Mouse (Mus musculus): ENCODE results near the gene Pex26.

Gene Pex26

GRCm38 (mm10) chr6:121167381-121167975 lies 16.0 kb upstream of the Pex26 start:
- DNase-seq: no peak

- peak; percentile 97 for DNase-seq
Measured at GRCm38 (mm10) chr6:121171102-121171501, 12.4 kb upstream of the Pex26 start.

- DNase-seq: no peak
Measured at GRCm38 (mm10) chr6:121173471-121173870, 10.0 kb upstream of the Pex26 start.

- no peak for DNase-seq
Measured at GRCm38 (mm10) chr6:121174761-121175160, 8.7 kb upstream of the Pex26 start.

GRCm38 (mm10) chr6:121176011-121176730 lies 7.3 kb upstream of the Pex26 start:
- no peak for DNase-seq

GRCm38 (mm10) chr6:121176731-121177098 lies 6.8 kb upstream of the Pex26 start:
- no peak for DNase-seq

- DNase-seq: no peak
Measured at GRCm38 (mm10) chr6:121177118-121177708, 6.3 kb upstream of the Pex26 start.

- DNase-seq: no peak
Measured at GRCm38 (mm10) chr6:121178700-121179358, 4.6 kb upstream of the Pex26 start.

- no peak for DNase-seq
Measured at GRCm38 (mm10) chr6:121179846-121180245, 3.6 kb upstream of the Pex26 start.

GRCm38 (mm10) chr6:121184198-121185140 lies 1.0 kb downstream of the Pex26 start:
- DNase-seq: peak; percentile 94

GRCm38 (mm10) chr6:121185232-121185631 lies 1.8 kb downstream of the Pex26 start:
- no peak for DNase-seq

- DNase-seq: no peak
Measured at GRCm38 (mm10) chr6:121191261-121192009, 8.0 kb downstream of the Pex26 start.

GRCm38 (mm10) chr6:121194061-121194955 lies 10.8 kb downstream of the Pex26 start:
- no peak for DNase-seq

- DNase-seq: no peak
Measured at GRCm38 (mm10) chr6:121194956-121195731, 11.7 kb downstream of the Pex26 start.

- no peak for DNase-seq
Measured at GRCm38 (mm10) chr6:121197807-121198365, 14.4 kb downstream of the Pex26 start.

GRCm38 (mm10) chr6:121200458-121200857 lies 17.0 kb downstream of the Pex26 start:
- DNase-seq: no peak

- no peak for DNase-seq
Measured at GRCm38 (mm10) chr6:121202026-121202425, 18.6 kb downstream of the Pex26 start.

- DNase-seq: no peak
Measured at GRCm38 (mm10) chr6:121206481-121206880, 23.0 kb downstream of the Pex26 start.

GRCm38 (mm10) chr6:121209584-121209983 lies 26.1 kb downstream of the Pex26 start:
- no peak for DNase-seq

All from heart, adult 11 months (tissue).